Mouse (Mus musculus) CH12.LX (cell line): Measurements from ENCODE around the gene Atp2c2. TPM values are rescaled to one million over a fixed set of nuclear protein-coding genes. Genes with fewer than 3 reads are reported as not detected.

ENCODE experiments used
- DNase-seq: peaks from one replicate; pipeline ENCODE4 v3.0.0-alpha.2; 2013; ENCODE audit errors: extremely low read depth
- H3K27ac ChIP-seq: 2 replicates; pipeline ENCODE4 v1.5.1; 2012; ENCODE audit warnings: low read depth, mild to moderate bottlenecking, control low read depth, moderate library complexity; ENCODE audit not compliant: insufficient read depth
- H3K27me3 ChIP-seq: replicated peaks from 2 replicates; pipeline ENCODE3; 2012; ENCODE audit warnings: inconsistent platforms
- H3K36me3 ChIP-seq, 2 experiments: replicated peaks in 1 of 2; 2 replicates each; pipeline versions ENCODE3 to v1.6.1; 2012; ENCODE audit warnings: inconsistent platforms in 1 of 2, low read length in 1 of 2, mild to moderate bottlenecking in 1 of 2, mixed read lengths in 1 of 2, moderate library complexity in 1 of 2; ENCODE audit not compliant: control insufficient read depth in 1 of 2, insufficient read depth in 1 of 2
- H3K4me1 ChIP-seq, 2 experiments: 2 replicates each; pipeline ENCODE4 v1.6.1; 2012; ENCODE audit warnings: inconsistent platforms in 1 of 2, moderate library complexity in 1 of 2; ENCODE audit not compliant: insufficient read depth in 2 of 2, control insufficient read depth in 1 of 2
- H3K4me2 ChIP-seq: 2 replicates; pipeline ENCODE4 v1.6.1; 2012; ENCODE audit warnings: low read depth, mild to moderate bottlenecking, control low read depth; ENCODE audit not compliant: poor library complexity, insufficient read depth, severe bottlenecking
- H3K4me3 ChIP-seq, 3 experiments: fragments of 150-350 bp in 1 of 3; sonication (generic) in 1 of 3; replicated peaks in 1 of 3; 2 replicates each; pipeline versions ENCODE3 to v1.5.1; 2011 to 2012; ENCODE audit warnings: low read depth in 2 of 3, low read length in 2 of 3, mild to moderate bottlenecking in 2 of 3, moderate library complexity in 2 of 3, control low read depth in 1 of 3, improper control_type of control experiment in 1 of 3, inconsistent platforms in 1 of 3, mixed read lengths in 1 of 3; ENCODE audit not compliant: poor library complexity in 1 of 3
- H3K79me2 ChIP-seq: replicated peaks from 2 replicates; pipeline ENCODE4 v1.6.1; 2012; ENCODE audit warnings: mild to moderate bottlenecking, moderate library complexity; ENCODE audit not compliant: control insufficient read depth, poor library complexity, insufficient read depth, severe bottlenecking; ENCODE audit errors: extremely low read depth
- H3K9ac ChIP-seq: 2 replicates; pipeline ENCODE4 v1.6.1; 2012; ENCODE audit warnings: low read depth, mild to moderate bottlenecking, control low read depth, moderate library complexity; ENCODE audit not compliant: insufficient read depth
- H3K9me3 ChIP-seq: replicated peaks from 2 replicates; pipeline ENCODE3; 2012; ENCODE audit warnings: low read length, inconsistent platforms, mixed read lengths
- BHLHE40 ChIP-seq: IDR thresholded peaks from 2 replicates; pipeline ENCODE4 v1.6.1; 2011; ENCODE audit warnings: mild to moderate bottlenecking, low read depth, low read length, improper control_type of control experiment
- CTCF ChIP-seq, 2 experiments: IDR thresholded peaks in 1 of 2; conservative IDR thresholded peaks in 1 of 2; 2 replicates each; pipeline ENCODE4 v1.5.1; 2011 to 2012; ENCODE audit warnings: low read depth in 2 of 2, low read length in 2 of 2, improper control_type of control experiment in 1 of 2, inconsistent platforms in 1 of 2, mild to moderate bottlenecking in 1 of 2, moderate library complexity in 1 of 2
- ETS1 ChIP-seq: conservative IDR thresholded peaks from 2 replicates; pipeline ENCODE4 v1.6.1; 2012; ENCODE audit warnings: low read depth, mild to moderate bottlenecking, inconsistent platforms, low read length, improper control_type of control experiment, moderate library complexity
- HCFC1 ChIP-seq: IDR thresholded peaks from 2 replicates; pipeline ENCODE4 v1.6.1; 2012; ENCODE audit warnings: low read depth, mild to moderate bottlenecking, inconsistent platforms, low read length, improper control_type of control experiment
- MXI1 ChIP-seq: IDR thresholded peaks from 2 replicates; pipeline ENCODE4 v1.6.1; 2011; ENCODE audit warnings: mild to moderate bottlenecking, low read depth, low read length, improper control_type of control experiment
- NELFE ChIP-seq: IDR thresholded peaks from 2 replicates; pipeline ENCODE4 v1.6.1; 2011; ENCODE audit warnings: low read depth, low read length, improper control_type of control experiment
- POLR2A ChIP-seq: IDR thresholded peaks from 2 replicates; pipeline ENCODE4 v1.6.1; 2011; ENCODE audit warnings: low read depth, mild to moderate bottlenecking, improper control_type of control experiment, low read length
- POLR2AphosphoS2 ChIP-seq: IDR thresholded peaks from 2 replicates; pipeline ENCODE4 v1.6.1; 2011; ENCODE audit warnings: low read depth, low read length, improper control_type of control experiment
- RAD21 ChIP-seq: IDR thresholded peaks from 2 replicates; pipeline ENCODE4 v1.6.1; 2011; ENCODE audit warnings: low read depth, mild to moderate bottlenecking, low read length, improper control_type of control experiment, moderate library complexity
- SMC3 ChIP-seq: IDR thresholded peaks from 2 replicates; pipeline ENCODE4 v1.6.1; 2011; ENCODE audit warnings: low read depth, low read length, improper control_type of control experiment
- TBP ChIP-seq: conservative IDR thresholded peaks from 2 replicates; pipeline ENCODE4 v1.6.1; 2011; ENCODE audit warnings: low read depth, low read length, improper control_type of control experiment
- TCF12 ChIP-seq: IDR thresholded peaks from 2 replicates; pipeline ENCODE4 v1.6.1; 2014; ENCODE audit warnings: low read depth, mild to moderate bottlenecking, inconsistent platforms, low read length, improper control_type of control experiment
- UBTF ChIP-seq: IDR thresholded peaks from 2 replicates; pipeline ENCODE4 v1.6.1; 2012; ENCODE audit warnings: low read depth, mild to moderate bottlenecking, inconsistent platforms, low read length, improper control_type of control experiment, moderate library complexity
- ZC3H11A ChIP-seq: IDR thresholded peaks from 2 replicates; pipeline ENCODE4 v1.6.1; 2012; ENCODE audit warnings: low read depth, mild to moderate bottlenecking, inconsistent platforms, low read length, improper control_type of control experiment
- ZMIZ1 ChIP-seq: IDR thresholded peaks from 2 replicates; pipeline ENCODE4 v1.6.1; 2012; ENCODE audit warnings: low read depth, mild to moderate bottlenecking, inconsistent platforms, low read length, improper control_type of control experiment
- ZNF384 ChIP-seq: IDR thresholded peaks from 2 replicates; pipeline ENCODE4 v1.6.1; 2012; ENCODE audit warnings: low read depth, low read length, improper control_type of control experiment, inconsistent platforms
- dilution Hi-C: fragments of 300-500 bp; cut with MboI; formaldehyde crosslinking; loops from 2 replicates; pipeline ENCODE4 v1.14.3; 2020; ENCODE audit warnings: low sequenced_read_pairs; ENCODE audit not compliant: extremely low pct_unique_long_range_greater_than_20kb, extremely low pct_ligation_motif_present
- in situ Hi-C: fragments of 300-500 bp; cut with MboI; formaldehyde crosslinking; loops from 3 replicates; pipeline ENCODE4 v1.14.3; 2019; ENCODE audit warnings: low sequenced_read_pairs, low pct_ligation_motif_present, low pct_unique_long_range_greater_than_20kb, mixed read lengths
- polyA plus RNA-seq: library from polyadenylated mRNA; unstranded; fragments of >175 nt; gene quantifications from 2 replicates; pipeline ENCODE4 v1.2.1, GENCODE M21; 2012; ENCODE audit warnings: low read depth; ENCODE audit not compliant: insufficient read length
- total RNA-seq, 2 experiments: library from RNA; depleted of rRNA; stranded (reverse); fragments of 300-350 nt in 1 of 2; fragments of >200 nt in 1 of 2; gene quantifications; 2 replicates each; pipeline ENCODE4 v1.2.3; 2012 to 2014

Gene Atp2c2
- total and polyA plus RNA-seq, 3 experiments = not detected

- Histone ChIP-seq H3K27me3 (no peaks in the 10 kb centered on the region), H3K4me1 (peaks cover 7 to 24% of the 10 kb centered on the region in 2 experiments), H3K4me3 (no peak overlapping the region), H3K36me3 (no peaks in the 10 kb centered on the region), H3K9me3 (peaks cover 4% of the 10 kb centered on the region), H3K27ac (no peak overlapping the region), H3K4me2 (peak overlapping the region; percentile 10; the same call in 1 of the 2 replicates), H3K79me2 (no peaks in the 10 kb centered on the region), H3K9ac (no peak overlapping the region)
- DNase-seq = no peak
- TF ChIP-seq ETS1 = no peak
- TF ChIP-seq BHLHE40 = no peak
- dilution Hi-C loops (no loop called here), in situ Hi-C loops (no loop called here)
Measured at GRCm38 (mm10) chr8:119798965-119799264, 99.1 kb downstream of the Atp2c2 start.

GRCm38 (mm10) chr8:119801168-119801567, 101.4 kb downstream of the Atp2c2 start:
- DNase-seq = no peak
- in situ Hi-C loops = no loop called here
- Histone ChIP-seq H3K27me3 (no peaks in the 10 kb centered on the region), H3K9me3 (peaks cover 4% of the 10 kb centered on the region), H3K4me3 (no peak overlapping the region), H3K27ac (no peak overlapping the region), H3K79me2 (no peaks in the 10 kb centered on the region), H3K4me2 (no peak overlapping the region), H3K9ac (no peak overlapping the region), H3K4me1 (peaks cover 10 to 23% of the 10 kb centered on the region in 2 experiments), H3K36me3 (no peaks in the 10 kb centered on the region)
- dilution Hi-C loops = no loop called here
- TF ChIP-seq SMC3 (no peak), ZNF384 (no peak), MXI1 (no peak), ZMIZ1 (no peak), RAD21 (no peak), UBTF (no peak), TBP (no peak), ZC3H11A (no peak), NELFE (no peak), POLR2A (no peak), POLR2AphosphoS2 (no peak), TCF12 (no peak)

- in situ Hi-C loops (no loop called here), dilution Hi-C loops (no loop called here)
- Histone ChIP-seq H3K4me3 (no peak overlapping the region), H3K9me3 (peaks cover 4% of the 10 kb centered on the region), H3K4me1 (peaks cover 19 to 37% of the 10 kb centered on the region in 2 experiments), H3K9ac (no peak overlapping the region), H3K4me2 (no peak overlapping the region), H3K27ac (no peak overlapping the region), H3K36me3 (peaks cover 0 to 2% of the 10 kb centered on the region in 2 experiments), H3K79me2 (no peaks in the 10 kb centered on the region), H3K27me3 (no peaks in the 10 kb centered on the region)
- no peak for DNase-seq
- TF ChIP-seq HCFC1 = no peak
- TF ChIP-seq RAD21 = peak; percentile 30
- peak; percentile 41 to 49; a peak in 3 of 4 replicates for TF ChIP-seq CTCF (conservative IDR thresholded peaks at IDR 0.05 in 1 of 2, IDR thresholded peaks at IDR 0.05 in 1 of 2; ENCODE audit: low read depth in 2 of 2, low read length in 2 of 2)
- peak; percentile 26; the same call in 1 of the 2 replicates for TF ChIP-seq SMC3
Measured at GRCm38 (mm10) chr8:119802592-119802991, 102.8 kb downstream of the Atp2c2 start.
